Mouse (Mus musculus) spleen, postnatal 10 days (tissue): Measurements from ENCODE around the gene Phf21a.

Source experiments
- DNase-seq, 2 experiments: peaks; one replicate each; pipeline ENCODE4 v3.0.0; 2021 to 2022; ENCODE audit warnings: low spot score in 2 of 2

Gene Phf21a

GRCm38 (mm10) chr2:92176292-92176691, 83.4 kb downstream of the Phf21a start:
- DNase-seq, result no peak

- DNase-seq, result no peak
These were observed 89.3 kb downstream of the Phf21a start for GRCm38 (mm10) chr2:92182146-92182756.

- peak; percentile 62 to 73 for DNase-seq
These were observed 90.1 kb downstream of the Phf21a start for GRCm38 (mm10) chr2:92182981-92183501.

GRCm38 (mm10) chr2:92183613-92184076, 90.7 kb downstream of the Phf21a start:
- DNase-seq, result peak; percentile 83 to 92

GRCm38 (mm10) chr2:92184077-92184921, 91.4 kb downstream of the Phf21a start:
- peak; percentile 50 to 54 for DNase-seq

- DNase-seq, result peak; percentile 45 to 58
These were observed 92.3 kb downstream of the Phf21a start for GRCm38 (mm10) chr2:92185062-92185765.

- DNase-seq, result no peak
These were observed 93.0 kb downstream of the Phf21a start for GRCm38 (mm10) chr2:92185766-92186450.

GRCm38 (mm10) chr2:92187061-92187460, 94.1 kb downstream of the Phf21a start:
- no peak for DNase-seq

- no peak for DNase-seq
These were observed 95.8 kb downstream of the Phf21a start for GRCm38 (mm10) chr2:92188744-92189143.

- DNase-seq, result no peak
These were observed 98.0 kb downstream of the Phf21a start for GRCm38 (mm10) chr2:92190960-92191359.

GRCm38 (mm10) chr2:92191826-92192581, 99.1 kb downstream of the Phf21a start:
- peak in 1 of 2 experiments; percentile 54 for DNase-seq

GRCm38 (mm10) chr2:92198126-92198525, 105.2 kb downstream of the Phf21a start:
- DNase-seq, result no peak

GRCm38 (mm10) chr2:92198747-92199146, 105.8 kb downstream of the Phf21a start:
- no peak for DNase-seq

- DNase-seq, result no peak
These were observed 106.8 kb downstream of the Phf21a start for GRCm38 (mm10) chr2:92199562-92200286.

GRCm38 (mm10) chr2:92202319-92203040, 109.6 kb downstream of the Phf21a start:
- no peak for DNase-seq

- DNase-seq, result no peak
These were observed 112.2 kb downstream of the Phf21a start for GRCm38 (mm10) chr2:92205010-92205639.

- DNase-seq, result no peak
These were observed 117.5 kb downstream of the Phf21a start for GRCm38 (mm10) chr2:92210409-92210808.

- no peak for DNase-seq
These were observed 128.5 kb downstream of the Phf21a start for GRCm38 (mm10) chr2:92221431-92221830.

- DNase-seq, result no peak
These were observed 132.7 kb downstream of the Phf21a start for GRCm38 (mm10) chr2:92225592-92225991.
